Mouse (Mus musculus): ENCODE results near the gene Lmo3. TPM values are rescaled to one million over a fixed set of nuclear protein-coding genes. Genes with fewer than 3 reads are reported as not detected.

Lmo3 gene
- total and polyA plus RNA-seq, 2 experiments from 2014 or later = 207 to 232 TPM

- no peak overlapping the region for H3K27ac ChIP-seq (ENCODE audit: low read depth, low read length)
- H3K27me3 ChIP-seq (ENCODE audit: insufficient read depth, low read length) = peaks cover 25% of the 10 kb centered on the region; the same call in 1 of the 2 replicates
- H3K4me1 ChIP-seq (ENCODE audit: insufficient read depth) = no peaks in the 10 kb centered on the region
- 36% methylated on average over 9 of the region's 9 CpGs for WGBS
- no peak for TF ChIP-seq CTCF (IDR thresholded peaks at IDR 0.05; ENCODE audit: low read depth)
- H3K4me3 ChIP-seq (ENCODE audit: low read depth, low read length) = no peak overlapping the region
- ATAC-seq = no peak; the same call in 1 of the 2 replicates
- no peak overlapping the region for H3K4me2 ChIP-seq (ENCODE audit: low read depth)
- H3K36me3 ChIP-seq (ENCODE audit: insufficient read depth) = no peaks in the 10 kb centered on the region
- no peak overlapping the region for H3K9ac ChIP-seq
- no peaks in the 10 kb centered on the region for H3K9me3 ChIP-seq (ENCODE audit: low read length)
- DNase-seq = no peak
Observed at GRCm38 (mm10) chr6:138580491-138581076, 1.2 kb downstream of the Lmo3 start.

GRCm38 (mm10) chr6:138563416-138563815 is 18.4 kb downstream of the Lmo3 start:
- no peak for TF ChIP-seq CTCF (IDR thresholded peaks at IDR 0.05; ENCODE audit: low read depth)
- no peaks in the 10 kb centered on the region for H3K4me1 ChIP-seq (ENCODE audit: insufficient read depth)
- H3K9ac ChIP-seq = no peak overlapping the region
- H3K9me3 ChIP-seq (ENCODE audit: low read length) = no peaks in the 10 kb centered on the region
- no peaks in the 10 kb centered on the region for H3K36me3 ChIP-seq (ENCODE audit: insufficient read depth)
- WGBS = 54% methylated on average over 2 of the region's 2 CpGs
- H3K27ac ChIP-seq (ENCODE audit: low read depth, low read length) = no peak overlapping the region
- no peak overlapping the region for H3K4me2 ChIP-seq (ENCODE audit: low read depth)
- DNase-seq (no peak), ATAC-seq (no peak)
- H3K27me3 ChIP-seq (ENCODE audit: insufficient read depth, low read length) = no peaks in the 10 kb centered on the region
- H3K4me3 ChIP-seq (ENCODE audit: low read depth, low read length) = no peak overlapping the region

GRCm38 (mm10) chr6:138552144-138552543 is 29.6 kb downstream of the Lmo3 start:
- Histone ChIP-seq H3K4me2 (ENCODE audit: low read depth) (no peak overlapping the region), H3K27me3 (ENCODE audit: insufficient read depth, low read length) (no peaks in the 10 kb centered on the region), H3K36me3 (ENCODE audit: insufficient read depth) (no peaks in the 10 kb centered on the region), H3K9ac (no peak overlapping the region), H3K27ac (ENCODE audit: low read depth, low read length) (no peak overlapping the region), H3K4me3 (ENCODE audit: low read depth, low read length) (no peak overlapping the region), H3K4me1 (ENCODE audit: insufficient read depth) (no peaks in the 10 kb centered on the region), H3K9me3 (ENCODE audit: low read length) (no peaks in the 10 kb centered on the region)
- 77% methylated on average over 7 of the region's 7 CpGs for WGBS
- ATAC-seq = no peak
- no peak for TF ChIP-seq CTCF (IDR thresholded peaks at IDR 0.05; ENCODE audit: low read depth)
- DNase-seq = no peak

GRCm38 (mm10) chr6:138534879-138535278 is 46.9 kb downstream of the Lmo3 start:
- H3K36me3 ChIP-seq (ENCODE audit: insufficient read depth) = no peaks in the 10 kb centered on the region
- no peak overlapping the region for H3K4me3 ChIP-seq (ENCODE audit: low read depth, low read length)
- H3K27ac ChIP-seq (ENCODE audit: low read depth, low read length) = no peak overlapping the region
- H3K4me2 ChIP-seq (ENCODE audit: low read depth) = no peak overlapping the region
- H3K9me3 ChIP-seq (ENCODE audit: low read length) = no peaks in the 10 kb centered on the region
- H3K27me3 ChIP-seq (ENCODE audit: insufficient read depth, low read length) = no peaks in the 10 kb centered on the region
- DNase-seq (no peak), ATAC-seq (no peak)
- H3K4me1 ChIP-seq (ENCODE audit: insufficient read depth) = no peaks in the 10 kb centered on the region
- no peak for TF ChIP-seq CTCF (IDR thresholded peaks at IDR 0.05; ENCODE audit: low read depth)
- no peak overlapping the region for H3K9ac ChIP-seq
- 86% methylated on average over 2 of the region's 2 CpGs for WGBS

GRCm38 (mm10) chr6:138506642-138507041 is 75.1 kb downstream of the Lmo3 start:
- H3K4me3 ChIP-seq (ENCODE audit: low read depth, low read length) = no peak overlapping the region
- H3K36me3 ChIP-seq (ENCODE audit: insufficient read depth) = no peaks in the 10 kb centered on the region
- WGBS = 74% methylated on average over 1 of the region's 1 CpGs
- DNase-seq = no peak
- H3K4me1 ChIP-seq (ENCODE audit: insufficient read depth) = no peaks in the 10 kb centered on the region
- no peak overlapping the region for H3K27ac ChIP-seq (ENCODE audit: low read depth, low read length)
- no peak for ATAC-seq
- TF ChIP-seq CTCF (IDR thresholded peaks at IDR 0.05; ENCODE audit: low read depth) = no peak
- no peak overlapping the region for H3K9ac ChIP-seq
- no peaks in the 10 kb centered on the region for H3K27me3 ChIP-seq (ENCODE audit: insufficient read depth, low read length)
- H3K9me3 ChIP-seq (ENCODE audit: low read length) = no peaks in the 10 kb centered on the region
- H3K4me2 ChIP-seq (ENCODE audit: low read depth) = no peak overlapping the region

GRCm38 (mm10) chr6:138503946-138504345 is 77.8 kb downstream of the Lmo3 start:
- DNase-seq = peak; percentile 14

GRCm38 (mm10) chr6:138482834-138483233 is 98.9 kb downstream of the Lmo3 start:
- ATAC-seq (no peak), DNase-seq (no peak)
- H3K9ac ChIP-seq = no peak overlapping the region
- H3K4me3 ChIP-seq (ENCODE audit: low read depth, low read length) = no peak overlapping the region
- no peaks in the 10 kb centered on the region for H3K36me3 ChIP-seq (ENCODE audit: insufficient read depth)
- H3K4me2 ChIP-seq (ENCODE audit: low read depth) = no peak overlapping the region
- H3K9me3 ChIP-seq (ENCODE audit: low read length) = no peaks in the 10 kb centered on the region
- TF ChIP-seq CTCF (IDR thresholded peaks at IDR 0.05; ENCODE audit: low read depth) = no peak
- no peaks in the 10 kb centered on the region for H3K4me1 ChIP-seq (ENCODE audit: insufficient read depth)
- no peaks in the 10 kb centered on the region for H3K27me3 ChIP-seq (ENCODE audit: insufficient read depth, low read length)
- no peak overlapping the region for H3K27ac ChIP-seq (ENCODE audit: low read depth, low read length)
- 51% methylated on average over 3 of the region's 3 CpGs for WGBS

More at GRCm38 (mm10) chr6:138503946-138504345, 77.8 kb downstream of the Lmo3 start:
- TF ChIP-seq CTCF (IDR thresholded peaks at IDR 0.05; ENCODE audit: low read depth) = no peak
- Histone ChIP-seq H3K27ac (ENCODE audit: low read depth, low read length) (no peak overlapping the region), H3K9ac (no peak overlapping the region), H3K4me2 (ENCODE audit: low read depth) (no peak overlapping the region), H3K36me3 (ENCODE audit: insufficient read depth) (no peaks in the 10 kb centered on the region), H3K9me3 (ENCODE audit: low read length) (no peaks in the 10 kb centered on the region), H3K27me3 (ENCODE audit: insufficient read depth, low read length) (no peaks in the 10 kb centered on the region), H3K4me3 (ENCODE audit: low read depth, low read length) (no peak overlapping the region), H3K4me1 (ENCODE audit: insufficient read depth) (no peaks in the 10 kb centered on the region)
- WGBS = 83% methylated on average over 1 of the region's 1 CpGs
- peak; percentile 83 for ATAC-seq

All from forebrain, postnatal 0 days (tissue).